Mouse (Mus musculus): Measurements from ENCODE around the gene Mapk7. TPM values are rescaled to one million over a fixed set of nuclear protein-coding genes. Genes with fewer than 3 reads are reported as not detected.

Mapk7 gene
- polyA plus RNA-seq (2014; fragmentation: Illumina TruSeq; extraction: RNeasy Lipid Tissue Mini Kit (QIAGEN cat#74804); ENCODE audit: low read depth, low replicate concordance), result 2.4 TPM

DNA sequence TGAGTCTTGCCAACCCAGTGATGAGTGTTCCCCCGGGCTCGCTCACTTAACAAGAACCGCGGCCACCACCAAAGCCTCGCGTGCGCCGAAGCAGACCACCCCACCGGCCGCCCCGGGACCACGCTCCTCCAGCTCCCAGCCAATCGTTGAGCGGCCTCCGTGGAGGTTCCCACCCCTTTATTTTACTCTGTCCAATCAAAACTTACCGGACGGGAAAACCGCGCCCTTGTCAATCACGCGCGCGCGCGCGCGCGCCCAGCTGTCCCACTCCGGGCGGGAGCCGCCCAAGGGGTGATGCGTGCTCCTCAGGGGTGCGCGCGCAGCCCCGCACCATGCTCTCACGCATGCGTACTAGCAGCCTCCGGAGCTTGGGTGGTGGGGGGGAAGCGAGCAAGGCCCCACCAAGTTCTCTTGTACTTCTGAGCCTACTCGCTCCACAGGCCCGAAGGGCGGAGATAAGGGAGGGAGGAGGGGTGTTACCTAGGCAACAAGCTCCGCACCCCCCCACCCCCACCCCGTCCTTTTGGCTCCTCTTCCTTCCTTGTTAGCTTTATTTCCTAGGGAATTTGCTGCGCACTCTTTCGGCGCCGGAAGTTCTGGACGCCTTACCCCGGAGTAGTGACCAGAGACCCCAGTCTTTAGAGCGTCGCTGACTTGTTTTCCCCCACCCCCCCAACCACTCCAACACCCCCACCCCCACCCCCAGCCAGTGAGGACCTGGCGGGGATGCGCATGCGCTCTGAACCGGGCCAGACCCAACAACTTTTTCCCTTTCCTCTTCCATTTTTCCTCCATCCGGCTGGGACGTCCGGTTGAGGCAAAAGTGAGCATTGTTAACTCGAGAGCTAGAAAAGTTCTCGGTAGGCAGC, at the start of gene Mapk7:
Gene Mapk7 (minus strand): TSS at position 278 of the 869 bp plus-strand sequence.

DNA sequence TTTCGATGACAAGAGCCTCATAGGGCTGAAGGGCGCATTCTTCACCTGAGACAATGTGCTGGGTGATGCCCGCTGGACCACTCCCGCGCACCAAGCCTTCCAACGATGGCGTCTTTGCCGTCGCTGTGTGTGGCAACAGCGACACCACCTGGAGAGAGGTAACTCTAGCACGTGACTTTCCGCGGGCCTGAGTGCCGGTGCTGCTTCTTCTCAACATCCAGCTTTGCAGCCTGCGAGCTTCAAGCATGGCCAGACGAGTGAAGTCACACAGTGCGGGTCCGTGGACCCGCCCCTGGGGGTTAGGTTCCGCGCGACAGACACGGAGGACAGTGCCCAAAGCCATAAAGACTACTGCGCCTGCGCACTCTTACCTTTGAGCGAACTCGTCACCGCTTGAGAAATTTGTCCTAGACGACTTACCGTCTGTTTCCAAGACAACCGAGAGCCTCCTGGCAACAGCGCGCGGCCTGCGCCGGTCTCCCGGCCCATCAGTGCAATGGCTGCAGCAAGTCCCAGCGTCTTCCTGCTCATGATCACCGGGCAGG, 10.6 kb upstream of the Mapk7 start, which contains the start of gene B9d1:
Gene B9d1 (plus strand): TSS at position 432 of the 545 bp plus-strand sequence.

DNA sequence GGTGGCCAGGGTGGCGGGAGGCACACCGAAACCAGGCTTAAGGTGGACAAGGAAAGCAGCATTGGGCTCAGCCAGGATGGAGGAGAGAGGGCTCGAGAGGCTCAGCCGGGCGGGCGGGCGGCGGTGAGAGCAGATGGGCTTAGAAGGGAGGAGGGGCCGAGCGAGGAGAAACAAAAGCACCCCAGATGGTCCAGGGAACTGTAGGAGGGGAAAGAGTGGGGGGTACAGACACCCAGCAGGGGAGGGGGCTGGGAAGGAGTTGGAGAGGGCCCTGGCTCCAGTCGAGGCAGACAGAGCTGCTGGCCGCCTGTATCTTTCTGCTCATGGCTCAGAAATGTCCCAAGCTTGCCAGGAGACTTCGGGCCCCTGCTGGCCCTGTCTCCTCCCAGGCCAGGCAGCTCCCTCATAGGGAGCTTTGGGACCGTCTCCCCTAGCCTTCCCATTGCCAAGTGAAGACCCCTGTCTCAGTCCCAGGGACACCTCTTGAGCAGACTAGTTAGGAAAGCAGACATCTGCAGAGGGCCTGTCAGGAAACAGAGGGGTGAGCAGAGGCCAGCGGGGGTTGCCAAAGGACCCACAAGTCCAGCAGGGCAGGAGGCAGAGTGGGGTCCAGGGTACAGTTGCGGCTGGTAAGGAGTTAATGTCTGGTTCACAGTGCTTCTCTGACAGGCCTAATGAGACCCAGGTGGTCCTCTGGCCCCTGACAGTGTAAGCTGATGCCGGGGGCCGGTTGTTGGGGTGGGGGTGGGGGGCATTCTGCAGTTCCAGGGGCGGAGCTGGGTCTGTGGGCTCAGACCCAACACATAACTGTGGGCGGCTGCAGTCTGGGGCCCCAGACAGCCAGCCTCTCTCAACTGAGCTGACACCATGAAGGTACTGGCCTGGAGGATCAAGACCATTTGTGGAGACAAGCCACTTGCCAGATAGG, 9.3 kb downstream of the Mapk7 start, which contains the start of gene Mfap4:
Gene Mfap4 (plus strand): TSS at position 819 of the 928 bp plus-strand sequence.

Other genes starting within 250 kb of the Mapk7 start
- 56.7 TPM for gene Aldh3a2, start 226.9 kb downstream of the Mapk7 start, polyA plus RNA-seq (2014; fragmentation: Illumina TruSeq; extraction: RNeasy Lipid Tissue Mini Kit (QIAGEN cat#74804); ENCODE audit: low read depth, low replicate concordance)
- gene Slc47a2, start 151.5 kb downstream of the Mapk7 start, polyA plus RNA-seq (2014; fragmentation: Illumina TruSeq; extraction: RNeasy Lipid Tissue Mini Kit (QIAGEN cat#74804); ENCODE audit: low read depth, low replicate concordance), result not detected
- gene Slc47a1, start 116.1 kb downstream of the Mapk7 start, polyA plus RNA-seq (2014; fragmentation: Illumina TruSeq; extraction: RNeasy Lipid Tissue Mini Kit (QIAGEN cat#74804); ENCODE audit: low read depth, low replicate concordance), result 3.5 TPM
- not detected for gene Rnf112, start 40.3 kb downstream of the Mapk7 start, polyA plus RNA-seq (2014; fragmentation: Illumina TruSeq; extraction: RNeasy Lipid Tissue Mini Kit (QIAGEN cat#74804); ENCODE audit: low read depth, low replicate concordance)
- gene Mfap4, start 9.0 kb downstream of the Mapk7 start, polyA plus RNA-seq (2014; fragmentation: Illumina TruSeq; extraction: RNeasy Lipid Tissue Mini Kit (QIAGEN cat#74804); ENCODE audit: low read depth, low replicate concordance), result 0.93 TPM
- not detected for gene B9d1, start 10.7 kb upstream of the Mapk7 start, polyA plus RNA-seq (2014; fragmentation: Illumina TruSeq; extraction: RNeasy Lipid Tissue Mini Kit (QIAGEN cat#74804); ENCODE audit: low read depth, low replicate concordance)
- gene Epn2, start 85.3 kb upstream of the Mapk7 start, polyA plus RNA-seq (2014; fragmentation: Illumina TruSeq; extraction: RNeasy Lipid Tissue Mini Kit (QIAGEN cat#74804); ENCODE audit: low read depth, low replicate concordance), result 14.1 TPM
- gene Grap, start 158.9 kb upstream of the Mapk7 start, polyA plus RNA-seq (2014; fragmentation: Illumina TruSeq; extraction: RNeasy Lipid Tissue Mini Kit (QIAGEN cat#74804); ENCODE audit: low read depth, low replicate concordance), result 0.93 TPM
- gene Fam83g, start 189.7 kb upstream of the Mapk7 start, polyA plus RNA-seq (2014; fragmentation: Illumina TruSeq; extraction: RNeasy Lipid Tissue Mini Kit (QIAGEN cat#74804); ENCODE audit: low read depth, low replicate concordance), result not detected
- not detected for gene Slc5a10, start 226.4 kb upstream of the Mapk7 start, polyA plus RNA-seq (2014; fragmentation: Illumina TruSeq; extraction: RNeasy Lipid Tissue Mini Kit (QIAGEN cat#74804); ENCODE audit: low read depth, low replicate concordance)

Measured in adrenal gland, adult 10 weeks (tissue).